Mouse (Mus musculus) midbrain, embryonic 11.5 days (tissue): ENCODE data around the gene Gng5. TPM values are rescaled to one million over a fixed set of nuclear protein-coding genes. Genes with fewer than 3 reads are reported as not detected.

Source experiments
- ATAC-seq: fragments of 200-750 bp; cut with Nextera tagmentation; 2 replicates; pipeline ENCODE4 v1.8.0; 2017; ENCODE audit warnings: moderate TSS enrichment, moderate library complexity; ENCODE audit not compliant: low FRiP score
- DNase-seq: peaks from one replicate; pipeline ENCODE4 v3.0.0; 2015; ENCODE audit warnings: low spot score; ENCODE audit errors: missing footprints
- H3K27ac ChIP-seq: fragments of 300-500 bp; sonication (generic); 2 replicates; pipeline ENCODE4 v1.5.1; 2014; ENCODE audit warnings: low read depth, low read length
- H3K27me3 ChIP-seq: fragments of 300-500 bp; sonication (generic); 2 replicates; pipeline ENCODE4 v1.6.1; 2014; ENCODE audit warnings: mild to moderate bottlenecking, low read length, moderate library complexity, mixed read lengths; ENCODE audit not compliant: control insufficient read depth, insufficient read depth
- H3K36me3 ChIP-seq: fragments of 300-500 bp; sonication (generic); 2 replicates; pipeline ENCODE4 v1.6.1; 2014; ENCODE audit warnings: mild to moderate bottlenecking, low read length, moderate library complexity, mixed read lengths; ENCODE audit not compliant: control insufficient read depth, insufficient read depth
- H3K4me1 ChIP-seq: fragments of 300-500 bp; sonication (generic); 2 replicates; pipeline ENCODE4 v1.6.1; 2014; ENCODE audit warnings: low read length; ENCODE audit not compliant: control insufficient read depth, insufficient read depth
- H3K4me2 ChIP-seq: fragments of 300-500 bp; sonication (generic); 2 replicates; pipeline ENCODE4 v1.6.1; 2014; ENCODE audit warnings: mild to moderate bottlenecking, moderate library complexity
- H3K4me3 ChIP-seq: fragments of 300-500 bp; sonication (generic); 2 replicates; pipeline ENCODE4 v1.5.1; 2014; ENCODE audit warnings: low read depth, low read length
- H3K9ac ChIP-seq: fragments of 300-500 bp; sonication (generic); 2 replicates; pipeline ENCODE4 v1.6.1; 2014; ENCODE audit warnings: low read length
- H3K9me3 ChIP-seq: fragments of 300-500 bp; sonication (generic); 2 replicates; pipeline ENCODE4 v1.6.1; 2016; ENCODE audit warnings: low read length; ENCODE audit not compliant: control insufficient read depth
- WGBS: fragments of 180-500 bp; shearing (Covaris S2); extraction: QIAGEN DNeasy Blood & Tissue Kit; methylation state at CpG from one replicate; pipeline ENCODE4 v1.1.7; 2014; 5-methylcytosine and 5-hydroxymethylcytosine counted together
- polyA plus RNA-seq: library from polyadenylated mRNA; unstranded; fragments of >200 nt; fragmentation: Nextera tagmentation; extraction: Ambion mirVana; gene quantifications from 2 replicates; pipeline ENCODE4 v1.2.1, GENCODE M21; 2014

Gng5 gene
- polyA plus RNA-seq, 1 experiment from 2014 or later: 1,090 TPM

GRCm38 (mm10) chr3:146486464-146486863, 13.1 kb upstream of the Gng5 start:
- Histone ChIP-seq H3K27me3 (no peaks in the 10 kb centered on the region), H3K4me2 (no peak overlapping the region), H3K36me3 (no peaks in the 10 kb centered on the region), H3K4me3 (no peak overlapping the region), H3K27ac (no peak overlapping the region), H3K4me1 (no peaks in the 10 kb centered on the region), H3K9ac (no peak overlapping the region), H3K9me3 (no peaks in the 10 kb centered on the region)
- ATAC-seq: no peak
- WGBS: 84% methylated on average over 4 of the region's 4 CpGs
- DNase-seq: no peak

- no peaks in the 10 kb centered on the region for H3K27me3 ChIP-seq
- no peak for DNase-seq
- no peak overlapping the region for H3K4me2 ChIP-seq
- H3K4me3 ChIP-seq: no peak overlapping the region
- no peaks in the 10 kb centered on the region for H3K9me3 ChIP-seq
- H3K4me1 ChIP-seq: no peaks in the 10 kb centered on the region
- 23% methylated on average over 8 of the region's 8 CpGs for WGBS
- no peak overlapping the region for H3K9ac ChIP-seq
- no peak overlapping the region for H3K27ac ChIP-seq
- no peak for ATAC-seq
- H3K36me3 ChIP-seq: no peaks in the 10 kb centered on the region
These were observed 4.7 kb upstream of the Gng5 start for GRCm38 (mm10) chr3:146494941-146495340.

- WGBS: 5% methylated on average over 13 of the region's 13 CpGs
- peaks cover 2% of the 10 kb centered on the region; the same call in 1 of the 2 replicates for H3K36me3 ChIP-seq
- peaks cover 14% of the 10 kb centered on the region for H3K4me1 ChIP-seq
- H3K9me3 ChIP-seq: no peaks in the 10 kb centered on the region
- H3K4me3 ChIP-seq: peak overlapping the region; percentile 83
- H3K9ac ChIP-seq: peak overlapping the region; percentile 91
- H3K4me2 ChIP-seq: peak overlapping the region; percentile 80
- H3K27me3 ChIP-seq: no peaks in the 10 kb centered on the region
- ATAC-seq: no peak
- peak overlapping the region; percentile 57; the same call in 1 of the 2 replicates for H3K27ac ChIP-seq
- peak; percentile 93 for DNase-seq
These were observed 618 bp upstream of the Gng5 start for GRCm38 (mm10) chr3:146498989-146499388.

- H3K9me3 ChIP-seq: no peaks in the 10 kb centered on the region
- peak overlapping the region; percentile 81 for H3K27ac ChIP-seq
- H3K4me2 ChIP-seq: peak overlapping the region; percentile 80
- DNase-seq (peak; percentile 96), ATAC-seq (peak; percentile 83)
- H3K36me3 ChIP-seq: peaks cover 2% of the 10 kb centered on the region; the same call in 1 of the 2 replicates
- H3K27me3 ChIP-seq: no peaks in the 10 kb centered on the region
- under 1% methylated on average over 57 of the region's 57 CpGs for WGBS
- H3K4me3 ChIP-seq: peak overlapping the region; percentile 83
- H3K4me1 ChIP-seq: peaks cover 14% of the 10 kb centered on the region
- H3K9ac ChIP-seq: peak overlapping the region; percentile 91
These were observed 599 bp downstream of the Gng5 start for GRCm38 (mm10) chr3:146500003-146500809.

GRCm38 (mm10) chr3:146500810-146501201, 1.2 kb downstream of the Gng5 start:
- peaks cover 14% of the 10 kb centered on the region for H3K4me1 ChIP-seq
- H3K27ac ChIP-seq: no peak overlapping the region
- ATAC-seq (no peak), DNase-seq (peak; percentile 90)
- H3K9me3 ChIP-seq: no peaks in the 10 kb centered on the region
- no peaks in the 10 kb centered on the region for H3K27me3 ChIP-seq
- H3K36me3 ChIP-seq: peaks cover 7% of the 10 kb centered on the region
- H3K4me3 ChIP-seq: peak overlapping the region; percentile 83
- 14% methylated on average over 5 of the region's 5 CpGs for WGBS
- H3K9ac ChIP-seq: peak overlapping the region; percentile 91
- peak overlapping the region; percentile 80 for H3K4me2 ChIP-seq

- no peak for DNase-seq
- H3K36me3 ChIP-seq: peaks cover 9% of the 10 kb centered on the region
- no peak for ATAC-seq
- H3K4me2 ChIP-seq: peak overlapping the region; percentile 80
- H3K9me3 ChIP-seq: no peaks in the 10 kb centered on the region
- H3K4me3 ChIP-seq: peak overlapping the region; percentile 83
- H3K9ac ChIP-seq: peak overlapping the region; percentile 91
- H3K4me1 ChIP-seq: peaks cover 14% of the 10 kb centered on the region
- WGBS: 62% methylated on average over 5 of the region's 5 CpGs
- H3K27me3 ChIP-seq: no peaks in the 10 kb centered on the region
- H3K27ac ChIP-seq: no peak overlapping the region
These were observed 2.1 kb downstream of the Gng5 start for GRCm38 (mm10) chr3:146501601-146502123.

- no peak for ATAC-seq
- Histone ChIP-seq H3K4me3 (no peak overlapping the region), H3K27ac (no peak overlapping the region), H3K36me3 (peaks cover 24% of the 10 kb centered on the region), H3K9ac (no peak overlapping the region), H3K9me3 (no peaks in the 10 kb centered on the region), H3K4me1 (peaks cover 4% of the 10 kb centered on the region), H3K4me2 (no peak overlapping the region), H3K27me3 (no peaks in the 10 kb centered on the region)
- 95% methylated on average over 7 of the region's 7 CpGs for WGBS
- no peak for DNase-seq
These were observed 7.1 kb downstream of the Gng5 start for GRCm38 (mm10) chr3:146506711-146507110.

- H3K27me3 ChIP-seq: no peaks in the 10 kb centered on the region
- peak overlapping the region; percentile 94 for H3K9ac ChIP-seq
- H3K4me1 ChIP-seq: peaks cover 2% of the 10 kb centered on the region; the same call in 1 of the 2 replicates
- H3K9me3 ChIP-seq: no peaks in the 10 kb centered on the region
- peak overlapping the region; percentile 67 for H3K4me2 ChIP-seq
- 43% methylated on average over 5 of the region's 5 CpGs for WGBS
- H3K27ac ChIP-seq: peak overlapping the region; percentile 95
- peak overlapping the region; percentile 79 for H3K4me3 ChIP-seq
- DNase-seq: no peak
- ATAC-seq: peak; percentile 7
- H3K36me3 ChIP-seq: peaks cover 9% of the 10 kb centered on the region
These were observed 20.7 kb downstream of the Gng5 start for GRCm38 (mm10) chr3:146520226-146520797.
